Mouse (Mus musculus) limb, embryonic 11.5 days (tissue): ENCODE results near the gene Josd2. TPM values are rescaled to one million over a fixed set of nuclear protein-coding genes. Genes with fewer than 3 reads are reported as not detected.

Experiments used
- ATAC-seq: fragments of 200-750 bp; cut with Nextera tagmentation; 2 replicates; pipeline ENCODE4 v1.8.0; 2017; ENCODE audit warnings: low read depth; ENCODE audit not compliant: insufficient number of reproducible peaks, low FRiP score, low TSS enrichment
- DNase-seq: peaks from one replicate; pipeline ENCODE4 v3.0.0-alpha.2; 2015; ENCODE audit warnings: low spot score
- H3K27ac ChIP-seq: fragments of 300-500 bp; sonication (generic); replicated peaks from 2 replicates; pipeline ENCODE4 v1.5.1; 2014; ENCODE audit warnings: low read depth, mild to moderate bottlenecking, low read length
- H3K27me3 ChIP-seq: fragments of 300-500 bp; sonication (generic); 2 replicates; pipeline ENCODE4 v1.6.1; 2014; ENCODE audit warnings: mild to moderate bottlenecking, low read length, mixed read lengths; ENCODE audit not compliant: control insufficient read depth, insufficient read depth
- H3K36me3 ChIP-seq: fragments of 300-500 bp; sonication (generic); 2 replicates; pipeline ENCODE4 v1.6.1; 2014; ENCODE audit warnings: mild to moderate bottlenecking, low read length, moderate library complexity, mixed read lengths; ENCODE audit not compliant: control insufficient read depth, insufficient read depth
- H3K4me1 ChIP-seq: fragments of 300-500 bp; sonication (generic); 2 replicates; pipeline ENCODE4 v1.6.1; 2014; ENCODE audit warnings: low read length, mixed read lengths; ENCODE audit not compliant: control insufficient read depth, insufficient read depth
- H3K4me2 ChIP-seq: fragments of 300-500 bp; sonication (generic); 2 replicates; pipeline ENCODE4 v1.6.1; 2014; ENCODE audit warnings: low read depth, mild to moderate bottlenecking, moderate library complexity; ENCODE audit not compliant: severe bottlenecking
- H3K4me3 ChIP-seq: fragments of 300-500 bp; sonication (generic); 2 replicates; pipeline ENCODE4 v1.5.1; 2014; ENCODE audit warnings: low read depth, low read length
- H3K9ac ChIP-seq: fragments of 300-500 bp; sonication (generic); 2 replicates; pipeline ENCODE4 v1.6.1; 2014; ENCODE audit warnings: mild to moderate bottlenecking, low read length
- H3K9me3 ChIP-seq: fragments of 300-500 bp; sonication (generic); 2 replicates; pipeline ENCODE4 v1.6.1; 2016; ENCODE audit warnings: low read length; ENCODE audit not compliant: control insufficient read depth
- WGBS: fragments of 180-500 bp; shearing (Covaris S2); extraction: QIAGEN DNeasy Blood & Tissue Kit; methylation state at CpG from one replicate; pipeline ENCODE4 v1.1.7; 2014; 5-methylcytosine and 5-hydroxymethylcytosine counted together
- polyA plus RNA-seq: library from polyadenylated mRNA; unstranded; fragments of >200 nt; fragmentation: Nextera tagmentation; extraction: Ambion mirVana; gene quantifications from 2 replicates; pipeline ENCODE4 v1.2.1, GENCODE M21; 2014

Gene Josd2
- polyA plus RNA-seq, 1 experiment from 2014 or later = 65.4 TPM

GRCm38 (mm10) chr7:44495992-44496770, 28.4 kb downstream of the Josd2 start, which contains the start of the genes Emc10 and Fam71e1:
Gene Emc10 (minus strand): TSS chr7:44496529.
Gene Fam71e1 (plus strand): TSS chr7:44496581.
- H3K9ac ChIP-seq = peak within 1 kb of the TSS; percentile 82
- no peaks in the 10 kb centered on the region for H3K27me3 ChIP-seq
- peak within 1 kb of the TSS; percentile 78 for H3K4me2 ChIP-seq
- DNase-seq = peak; percentile 99
- H3K9me3 ChIP-seq = no peaks in the 10 kb centered on the region
- peaks cover 5% of the 10 kb centered on the region; the same call in 1 of the 2 replicates for H3K4me1 ChIP-seq
- H3K4me3 ChIP-seq = peak within 1 kb of the TSS; percentile 55
- H3K36me3 ChIP-seq = peaks cover 5% of the 10 kb centered on the region; the same call in 1 of the 2 replicates
- peak within 1 kb of the TSS; percentile 81 for H3K27ac ChIP-seq
- peak; percentile 94 for ATAC-seq
- WGBS = under 1% methylated on average over 58 of the region's 58 CpGs

- ATAC-seq (no peak), DNase-seq (no peak)
- peak overlapping the region; percentile 78 for H3K4me2 ChIP-seq
- no peaks in the 10 kb centered on the region for H3K27me3 ChIP-seq
- WGBS = under 1% methylated on average over 25 of the region's 26 CpGs
- peak overlapping the region; percentile 66; the same call in 1 of the 2 replicates for H3K27ac ChIP-seq
- H3K4me3 ChIP-seq = peak overlapping the region; percentile 55
- peak overlapping the region; percentile 82 for H3K9ac ChIP-seq
- no peaks in the 10 kb centered on the region for H3K9me3 ChIP-seq
- peaks cover 5% of the 10 kb centered on the region; the same call in 1 of the 2 replicates for H3K36me3 ChIP-seq
- peaks cover 5% of the 10 kb centered on the region; the same call in 1 of the 2 replicates for H3K4me1 ChIP-seq
These were observed 29.0 kb downstream of the Josd2 start for GRCm38 (mm10) chr7:44496771-44497109.

- H3K27me3 ChIP-seq = no peaks in the 10 kb centered on the region
- peaks cover 5% of the 10 kb centered on the region; the same call in 1 of the 2 replicates for H3K4me1 ChIP-seq
- no peaks in the 10 kb centered on the region for H3K9me3 ChIP-seq
- H3K9ac ChIP-seq = no peak overlapping the region
- WGBS = 84% methylated on average over 10 of the region's 10 CpGs
- peak overlapping the region; percentile 78 for H3K4me2 ChIP-seq
- H3K36me3 ChIP-seq = peaks cover 5% of the 10 kb centered on the region; the same call in 1 of the 2 replicates
- DNase-seq (no peak), ATAC-seq (no peak)
- peak overlapping the region; percentile 55 for H3K4me3 ChIP-seq
- no peak overlapping the region for H3K27ac ChIP-seq
These were observed 29.7 kb downstream of the Josd2 start for GRCm38 (mm10) chr7:44497361-44498055.

GRCm38 (mm10) chr7:44498922-44499321, 31.1 kb downstream of the Josd2 start:
- no peaks in the 10 kb centered on the region for H3K27me3 ChIP-seq
- no peak for ATAC-seq
- 68% methylated on average over 1 of the region's 1 CpGs for WGBS
- peaks cover 5% of the 10 kb centered on the region; the same call in 1 of the 2 replicates for H3K4me1 ChIP-seq
- H3K9me3 ChIP-seq = no peaks in the 10 kb centered on the region
- no peak overlapping the region for H3K9ac ChIP-seq
- H3K27ac ChIP-seq = no peak overlapping the region
- no peaks in the 10 kb centered on the region for H3K36me3 ChIP-seq
- no peak overlapping the region for H3K4me3 ChIP-seq
- H3K4me2 ChIP-seq = no peak overlapping the region
- DNase-seq = no peak

GRCm38 (mm10) chr7:44500046-44500445, 32.3 kb downstream of the Josd2 start:
- WGBS = 58% methylated on average over 20 of the region's 20 CpGs
- no peak overlapping the region for H3K27ac ChIP-seq
- H3K9ac ChIP-seq = no peak overlapping the region
- ATAC-seq (no peak), DNase-seq (no peak)
- peaks cover 5% of the 10 kb centered on the region; the same call in 1 of the 2 replicates for H3K4me1 ChIP-seq
- no peaks in the 10 kb centered on the region for H3K36me3 ChIP-seq
- H3K9me3 ChIP-seq = no peaks in the 10 kb centered on the region
- no peak overlapping the region for H3K4me3 ChIP-seq
- no peak overlapping the region for H3K4me2 ChIP-seq
- H3K27me3 ChIP-seq = no peaks in the 10 kb centered on the region

- H3K27me3 ChIP-seq = no peaks in the 10 kb centered on the region
- no peak for ATAC-seq
- peaks cover 3% of the 10 kb centered on the region; the same call in 1 of the 2 replicates for H3K4me1 ChIP-seq
- no peak overlapping the region for H3K4me2 ChIP-seq
- DNase-seq = peak; percentile 83
- WGBS = 36% methylated on average over 5 of the region's 5 CpGs
- H3K9ac ChIP-seq = no peak overlapping the region
- H3K4me3 ChIP-seq = no peak overlapping the region
- no peak overlapping the region for H3K27ac ChIP-seq
- no peaks in the 10 kb centered on the region for H3K9me3 ChIP-seq
- no peaks in the 10 kb centered on the region for H3K36me3 ChIP-seq
These were observed 33.9 kb downstream of the Josd2 start for GRCm38 (mm10) chr7:44501563-44502115.

GRCm38 (mm10) chr7:44507491-44507890, 39.7 kb downstream of the Josd2 start:
- no peak for DNase-seq
- H3K4me3 ChIP-seq = no peak overlapping the region
- H3K9me3 ChIP-seq = no peaks in the 10 kb centered on the region
- no peak overlapping the region for H3K4me2 ChIP-seq
- H3K27ac ChIP-seq = no peak overlapping the region
- H3K27me3 ChIP-seq = no peaks in the 10 kb centered on the region
- H3K9ac ChIP-seq = no peak overlapping the region
- no peaks in the 10 kb centered on the region for H3K36me3 ChIP-seq
- no peak for ATAC-seq
- H3K4me1 ChIP-seq = no peaks in the 10 kb centered on the region

GRCm38 (mm10) chr7:44519240-44519913, 51.6 kb downstream of the Josd2 start:
- 75% methylated on average over 9 of the region's 9 CpGs for WGBS
- ATAC-seq (no peak), DNase-seq (no peak)
- no peak overlapping the region for H3K4me3 ChIP-seq
- no peak overlapping the region for H3K27ac ChIP-seq
- no peaks in the 10 kb centered on the region for H3K4me1 ChIP-seq
- H3K9me3 ChIP-seq = no peaks in the 10 kb centered on the region
- H3K36me3 ChIP-seq = no peaks in the 10 kb centered on the region
- no peak overlapping the region for H3K9ac ChIP-seq
- H3K4me2 ChIP-seq = no peak overlapping the region
- H3K27me3 ChIP-seq = peaks cover 32% of the 10 kb centered on the region
